Mouse (Mus musculus): ENCODE measurements around the gene Padi4. TPM values are rescaled to one million over a fixed set of nuclear protein-coding genes. Genes with fewer than 3 reads are reported as not detected.

The Padi4 gene
- polyA plus RNA-seq, 1 experiment, result not detected

- no peak overlapping the region for H3K27ac ChIP-seq (ENCODE audit: insufficient read depth, low read length)
- no peak for TF ChIP-seq CTCF (IDR thresholded peaks at IDR 0.05; ENCODE audit: borderline replicate concordance, insufficient read depth, low read length)
- TF ChIP-seq POLR2A (IDR thresholded peaks at IDR 0.05; ENCODE audit: low read depth, low read length), result no peak
These were observed 26.1 kb downstream of the Padi4 start for GRCm38 (mm10) chr4:140747978-140748377.

GRCm38 (mm10) chr4:140744654-140745053, 29.4 kb downstream of the Padi4 start:
- Histone ChIP-seq H3K27ac (ENCODE audit: insufficient read depth, low read length) (no peak overlapping the region), H3K4me3 (ENCODE audit: insufficient read depth, low read length) (no peak overlapping the region), H3K4me1 (ENCODE audit: control insufficient read depth, insufficient read depth, low read length) (0 out of 2 replicates have a peak, but pooled peaks cover 2% of the 10 kb centered on the region)
- TF ChIP-seq POLR2A (IDR thresholded peaks at IDR 0.05; ENCODE audit: low read depth, low read length) (no peak), CTCF (IDR thresholded peaks at IDR 0.05; ENCODE audit: borderline replicate concordance, insufficient read depth, low read length) (peak; percentile 88; the same call in 1 of the 2 replicates)

More at GRCm38 (mm10) chr4:140747978-140748377, 26.1 kb downstream of the Padi4 start:
- no peak overlapping the region for H3K4me3 ChIP-seq (ENCODE audit: insufficient read depth, low read length)
- 0 out of 2 replicates have a peak, but pooled peaks cover 2% of the 10 kb centered on the region for H3K4me1 ChIP-seq (ENCODE audit: control insufficient read depth, insufficient read depth, low read length)

GRCm38 (mm10) chr4:140743086-140743485, 30.9 kb downstream of the Padi4 start:
- no peak for TF ChIP-seq POLR2A (IDR thresholded peaks at IDR 0.05; ENCODE audit: low read depth, low read length)
- TF ChIP-seq CTCF (IDR thresholded peaks at IDR 0.05; ENCODE audit: borderline replicate concordance, insufficient read depth, low read length), result no peak

DNA sequence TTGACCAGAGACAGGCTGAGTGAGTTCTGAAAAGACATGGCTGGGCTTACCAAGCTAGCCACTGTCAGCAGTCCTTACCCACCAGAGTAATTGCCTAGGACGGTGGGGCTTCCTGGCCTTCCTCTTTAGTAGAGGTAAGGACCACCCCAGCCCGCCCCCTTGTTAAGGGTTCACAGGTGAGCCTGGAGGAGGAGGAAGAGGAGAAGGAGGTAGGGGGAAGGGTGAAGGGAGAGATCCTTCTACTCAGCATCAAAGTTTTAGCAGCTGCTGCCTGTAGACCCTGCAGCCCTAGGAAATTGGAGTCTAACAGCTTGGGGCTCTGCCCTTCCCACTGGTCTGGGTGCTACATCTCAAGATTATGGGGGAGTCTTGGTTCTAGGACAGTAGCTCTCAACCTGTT, 31.5 kb downstream of the Padi4 start, which contains the start of gene Padi6:
Gene Padi6, minus strand, starts transcription at position 101 of the 400 bp plus-strand sequence.
- H3K27ac ChIP-seq (ENCODE audit: insufficient read depth, low read length), result no peak within 1 kb of the TSS
- TF ChIP-seq POLR2A (IDR thresholded peaks at IDR 0.05; ENCODE audit: low read depth, low read length), result no peak
- no peak within 1 kb of the TSS for H3K4me3 ChIP-seq (ENCODE audit: insufficient read depth, low read length)
- no peaks in the 10 kb centered on the region for H3K4me1 ChIP-seq (ENCODE audit: control insufficient read depth, insufficient read depth, low read length)

More at GRCm38 (mm10) chr4:140743086-140743485, 30.9 kb downstream of the Padi4 start:
- Histone ChIP-seq H3K4me3 (ENCODE audit: insufficient read depth, low read length) (no peak overlapping the region), H3K27ac (ENCODE audit: insufficient read depth, low read length) (no peak overlapping the region), H3K4me1 (ENCODE audit: control insufficient read depth, insufficient read depth, low read length) (0 out of 2 replicates have a peak, but pooled peaks cover 2% of the 10 kb centered on the region)

- Histone ChIP-seq H3K4me3 (ENCODE audit: insufficient read depth, low read length) (no peak overlapping the region), H3K27ac (ENCODE audit: insufficient read depth, low read length) (no peak overlapping the region), H3K4me1 (ENCODE audit: control insufficient read depth, insufficient read depth, low read length) (no peaks in the 10 kb centered on the region)
- TF ChIP-seq CTCF (IDR thresholded peaks at IDR 0.05; ENCODE audit: borderline replicate concordance, insufficient read depth, low read length) (no peak), POLR2A (IDR thresholded peaks at IDR 0.05; ENCODE audit: low read depth, low read length) (no peak)
These were observed 32.6 kb downstream of the Padi4 start for GRCm38 (mm10) chr4:140741401-140741800.

- Histone ChIP-seq H3K27ac (ENCODE audit: insufficient read depth, low read length) (no peak overlapping the region), H3K4me3 (ENCODE audit: insufficient read depth, low read length) (no peak overlapping the region), H3K4me1 (ENCODE audit: control insufficient read depth, insufficient read depth, low read length) (no peaks in the 10 kb centered on the region)
- TF ChIP-seq CTCF (IDR thresholded peaks at IDR 0.05; ENCODE audit: borderline replicate concordance, insufficient read depth, low read length), result no peak
- TF ChIP-seq POLR2A (IDR thresholded peaks at IDR 0.05; ENCODE audit: low read depth, low read length), result no peak
These were observed 33.4 kb downstream of the Padi4 start for GRCm38 (mm10) chr4:140740655-140741054.

DNA sequence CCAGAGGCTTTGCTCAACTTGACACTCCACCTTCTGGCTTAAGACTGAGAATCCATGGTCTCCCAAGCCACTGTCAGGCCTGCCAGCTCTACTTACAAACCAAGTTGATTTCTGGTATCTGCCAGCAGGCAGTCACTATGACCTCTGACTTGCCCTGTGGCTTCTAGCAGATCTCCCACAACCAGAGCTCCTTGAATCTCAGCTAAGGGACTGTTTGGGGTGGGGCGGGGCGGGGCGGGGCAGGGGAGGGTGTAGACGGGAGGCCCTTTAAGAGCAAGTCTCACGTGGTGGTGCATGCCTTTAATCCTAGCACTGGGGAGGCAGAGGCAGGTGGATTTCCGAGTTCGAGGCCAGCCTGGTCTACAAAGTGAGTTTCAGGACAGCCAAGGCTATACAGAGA, 41.2 kb downstream of the Padi4 start:
- Histone ChIP-seq H3K27ac (ENCODE audit: insufficient read depth, low read length) (no peak overlapping the region), H3K4me1 (ENCODE audit: control insufficient read depth, insufficient read depth, low read length) (no peaks in the 10 kb centered on the region), H3K4me3 (ENCODE audit: insufficient read depth, low read length) (no peak overlapping the region)
- TF ChIP-seq CTCF (IDR thresholded peaks at IDR 0.05; ENCODE audit: borderline replicate concordance, insufficient read depth, low read length) (no peak), POLR2A (IDR thresholded peaks at IDR 0.05; ENCODE audit: low read depth, low read length) (no peak)

DNA sequence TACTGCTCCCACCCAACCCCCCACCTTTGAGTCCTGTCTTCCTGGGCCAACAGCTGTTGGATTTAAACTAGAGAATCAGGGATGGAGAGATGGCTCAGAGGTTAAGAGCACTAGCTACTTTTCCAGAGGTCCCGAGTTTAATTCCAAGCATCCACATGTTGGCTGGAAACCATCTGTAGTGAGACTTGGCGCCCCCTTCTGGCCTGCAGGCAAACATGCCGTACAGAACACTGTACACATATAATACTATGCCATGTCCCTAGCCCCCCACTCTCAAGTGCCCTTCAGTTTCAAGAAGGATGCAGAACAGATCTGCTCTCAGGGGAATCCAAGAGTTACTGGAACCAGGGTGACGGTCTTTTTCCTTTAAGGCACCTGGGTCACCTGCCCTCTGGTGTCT, 42.4 kb downstream of the Padi4 start:
- no peaks in the 10 kb centered on the region for H3K4me1 ChIP-seq (ENCODE audit: control insufficient read depth, insufficient read depth, low read length)
- H3K27ac ChIP-seq (ENCODE audit: insufficient read depth, low read length), result no peak overlapping the region
- TF ChIP-seq POLR2A (IDR thresholded peaks at IDR 0.05; ENCODE audit: low read depth, low read length) (no peak), CTCF (IDR thresholded peaks at IDR 0.05; ENCODE audit: borderline replicate concordance, insufficient read depth, low read length) (peak; percentile 30; the same call in 1 of the 2 replicates)
- H3K4me3 ChIP-seq (ENCODE audit: insufficient read depth, low read length), result no peak overlapping the region

GRCm38 (mm10) chr4:140726907-140727306, 47.1 kb downstream of the Padi4 start:
- H3K4me1 ChIP-seq (ENCODE audit: control insufficient read depth, insufficient read depth, low read length), result no peaks in the 10 kb centered on the region
- no peak overlapping the region for H3K4me3 ChIP-seq (ENCODE audit: insufficient read depth, low read length)
- TF ChIP-seq CTCF (IDR thresholded peaks at IDR 0.05; ENCODE audit: borderline replicate concordance, insufficient read depth, low read length) (no peak), POLR2A (IDR thresholded peaks at IDR 0.05; ENCODE audit: low read depth, low read length) (no peak)
- no peak overlapping the region for H3K27ac ChIP-seq (ENCODE audit: insufficient read depth, low read length)

DNA sequence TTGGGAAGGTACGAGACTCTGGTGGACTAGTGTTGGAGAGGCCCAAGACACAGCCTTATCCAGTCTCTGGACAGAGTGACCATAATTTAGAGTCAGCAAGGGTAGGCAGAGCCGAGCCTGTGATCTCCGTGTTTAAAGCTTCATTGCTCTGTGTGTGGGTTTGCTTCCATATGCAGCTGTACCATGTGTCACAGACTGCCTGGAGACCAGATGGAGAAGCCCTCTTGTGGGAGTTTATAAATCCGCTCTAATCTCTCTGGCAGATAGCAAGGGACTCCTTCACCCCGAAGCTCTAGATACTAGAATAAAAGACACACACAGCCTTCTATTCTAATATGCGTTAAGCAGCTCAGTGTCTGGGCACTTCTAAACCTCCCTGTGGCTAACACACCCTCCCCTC, 49.3 kb downstream of the Padi4 start:
- Histone ChIP-seq H3K4me1 (ENCODE audit: control insufficient read depth, insufficient read depth, low read length) (no peaks in the 10 kb centered on the region), H3K27ac (ENCODE audit: insufficient read depth, low read length) (no peak overlapping the region), H3K4me3 (ENCODE audit: insufficient read depth, low read length) (no peak overlapping the region)
- TF ChIP-seq POLR2A (IDR thresholded peaks at IDR 0.05; ENCODE audit: low read depth, low read length) (no peak), CTCF (IDR thresholded peaks at IDR 0.05; ENCODE audit: borderline replicate concordance, insufficient read depth, low read length) (no peak)

Data from embryonic fibroblast, embryonic 13.5 days (primary cell).